Mouse (Mus musculus): ENCODE measurements at regions not wholly inside any gene's neighbourhood (a gene's known extent, or its start where the extent isn't known, plus 50 kb on each side); places are given as distances from the start of the nearest gene placed in this dataset.

GRCm38 (mm10) chr3:157787559-157788256, 137.2 kb downstream of the Cth start:
- no peak for TF ChIP-seq CTCF (IDR thresholded peaks at IDR 0.05)
- TF ChIP-seq POLR2A (IDR thresholded peaks at IDR 0.05; ENCODE audit: insufficient read depth, low read depth, low read length): no peak
- TF ChIP-seq EP300 (IDR thresholded peaks at IDR 0.05; ENCODE audit: insufficient read depth, low read depth, low read length): no peak
